Mouse (Mus musculus) lung, embryonic 15.5 days (tissue): ENCODE results near the gene Ate1. TPM values are rescaled to one million over a fixed set of nuclear protein-coding genes. Genes with fewer than 3 reads are reported as not detected.
A peak's percentile ranks its signal among the peaks of the same experiment; 100 is the strongest.

Source experiments
- ATAC-seq: fragments of 200-750 bp; cut with Nextera tagmentation; 2 replicates; pipeline ENCODE4 v1.8.0; 2017; ENCODE audit warnings: moderate number of reproducible peaks, borderline replicate concordance; ENCODE audit not compliant: low FRiP score, low TSS enrichment; ENCODE audit errors: extremely low read depth
- H3K27ac ChIP-seq: fragments of 300-500 bp; sonication (generic); 2 replicates; pipeline ENCODE4 v1.5.1; 2015; ENCODE audit warnings: moderate library complexity, mild to moderate bottlenecking, inconsistent platforms
- H3K27me3 ChIP-seq: fragments of 300-500 bp; sonication (generic); 2 replicates; pipeline ENCODE4 v1.6.1; 2015; ENCODE audit warnings: inconsistent platforms
- H3K36me3 ChIP-seq: fragments of 300-500 bp; sonication (generic); 2 replicates; pipeline ENCODE4 v1.6.1; 2015; ENCODE audit warnings: inconsistent platforms
- H3K4me1 ChIP-seq: fragments of 300-500 bp; sonication (generic); 2 replicates; pipeline ENCODE4 v1.6.1; 2015; ENCODE audit warnings: inconsistent platforms
- H3K4me2 ChIP-seq: fragments of 300-500 bp; sonication (generic); 2 replicates; pipeline ENCODE4 v1.6.1; 2015; ENCODE audit warnings: inconsistent platforms, mild to moderate bottlenecking, moderate library complexity
- H3K4me3 ChIP-seq: fragments of 300-500 bp; sonication (generic); 2 replicates; pipeline ENCODE4 v1.5.1; 2015; ENCODE audit warnings: mild to moderate bottlenecking, inconsistent platforms
- H3K9ac ChIP-seq: fragments of 300-500 bp; sonication (generic); 2 replicates; pipeline ENCODE4 v1.6.1; 2015; ENCODE audit warnings: inconsistent platforms
- H3K9me3 ChIP-seq: fragments of 300-500 bp; sonication (generic); 2 replicates; pipeline ENCODE4 v1.6.1; 2016; ENCODE audit warnings: inconsistent platforms
- WGBS: fragments of 180-500 bp; shearing (Covaris S2); methylation state at CpG from one replicate; pipeline ENCODE4 v1.1.7; 2015; 5-methylcytosine and 5-hydroxymethylcytosine counted together
- polyA plus RNA-seq: library from polyadenylated mRNA; unstranded; fragments of >200 nt; fragmentation: Nextera tagmentation; extraction: Ambion mirVana; gene quantifications from 2 replicates; pipeline ENCODE4 v1.2.1, GENCODE M21; 2015

Gene Ate1
- 65.1 and 67.5 TPM in 2 replicates for polyA plus RNA-seq

DNA sequence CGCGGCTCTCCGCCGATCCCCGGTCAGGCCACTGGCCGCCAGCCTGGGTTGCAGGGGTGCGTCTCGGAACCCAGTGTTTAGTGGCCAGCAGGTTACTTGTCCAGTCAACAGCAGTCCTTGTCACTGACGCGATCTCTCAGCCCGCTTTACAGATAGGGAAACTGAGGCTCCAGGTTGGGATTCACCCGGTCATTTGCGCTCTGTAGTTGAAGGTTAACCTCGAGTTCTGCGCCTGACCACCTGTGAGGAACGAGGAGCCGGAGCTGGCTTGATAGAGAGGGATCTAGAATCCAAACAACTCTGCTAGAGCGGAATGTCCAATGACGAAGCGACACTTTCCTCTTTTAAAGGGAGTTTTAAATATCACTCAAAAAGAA is at the start of gene Ate1:
Ate1 (minus strand) TSS at position 321 of the 377 bp plus-strand sequence.
- H3K36me3 ChIP-seq: no peaks in the 10 kb centered on the region
- H3K4me2 ChIP-seq: peak within 1 kb of the TSS; percentile 86
- ATAC-seq: no peak
- no peaks in the 10 kb centered on the region for H3K9me3 ChIP-seq
- H3K27ac ChIP-seq: peak within 1 kb of the TSS; percentile 98
- H3K27me3 ChIP-seq: no peaks in the 10 kb centered on the region
- 12% methylated on average over 20 of the region's 20 CpGs for WGBS
- peak within 1 kb of the TSS; percentile 98 for H3K9ac ChIP-seq
- peak within 1 kb of the TSS; percentile 88 for H3K4me3 ChIP-seq
- peaks cover 10% of the 10 kb centered on the region for H3K4me1 ChIP-seq

DNA sequence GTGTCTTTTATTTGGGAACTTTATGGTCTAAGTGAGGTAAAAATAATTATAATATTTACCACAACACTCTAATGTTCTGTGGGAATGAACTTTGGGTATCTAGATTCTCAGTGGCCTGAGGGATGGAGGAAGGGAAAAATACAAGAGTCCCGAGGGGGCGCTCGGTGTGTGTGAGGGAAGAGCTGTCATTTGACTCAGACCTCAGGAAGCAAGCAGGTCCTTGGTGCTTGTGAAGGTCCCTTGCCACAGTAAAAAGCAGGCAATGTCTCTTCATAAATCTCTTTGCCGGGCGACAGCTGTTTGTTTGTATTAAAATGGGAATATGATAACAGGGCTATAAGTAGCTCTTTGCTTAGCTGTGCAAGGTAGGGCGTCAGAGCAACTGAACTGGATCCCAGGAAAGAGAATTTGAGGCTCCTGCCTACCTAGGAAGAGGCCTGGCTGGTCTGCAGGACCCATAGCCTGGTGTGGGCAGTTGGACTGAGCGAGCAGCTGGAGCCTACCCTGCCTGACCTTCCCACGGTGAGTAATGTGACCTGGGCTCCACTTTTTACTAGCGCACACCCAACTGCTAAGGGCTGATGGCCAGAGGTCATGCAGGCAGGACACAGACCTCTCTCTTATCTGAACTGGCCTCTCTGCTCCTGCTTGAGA is 48.7 kb upstream of the Ate1 start:
- H3K27me3 ChIP-seq: no peaks in the 10 kb centered on the region
- H3K9ac ChIP-seq: no peak overlapping the region
- 27% methylated on average over 9 of the region's 9 CpGs for WGBS
- H3K36me3 ChIP-seq: no peaks in the 10 kb centered on the region
- no peaks in the 10 kb centered on the region for H3K9me3 ChIP-seq
- no peak for ATAC-seq
- H3K4me3 ChIP-seq: no peak overlapping the region
- no peak overlapping the region for H3K27ac ChIP-seq
- no peaks in the 10 kb centered on the region for H3K4me1 ChIP-seq
- no peak overlapping the region for H3K4me2 ChIP-seq

DNA sequence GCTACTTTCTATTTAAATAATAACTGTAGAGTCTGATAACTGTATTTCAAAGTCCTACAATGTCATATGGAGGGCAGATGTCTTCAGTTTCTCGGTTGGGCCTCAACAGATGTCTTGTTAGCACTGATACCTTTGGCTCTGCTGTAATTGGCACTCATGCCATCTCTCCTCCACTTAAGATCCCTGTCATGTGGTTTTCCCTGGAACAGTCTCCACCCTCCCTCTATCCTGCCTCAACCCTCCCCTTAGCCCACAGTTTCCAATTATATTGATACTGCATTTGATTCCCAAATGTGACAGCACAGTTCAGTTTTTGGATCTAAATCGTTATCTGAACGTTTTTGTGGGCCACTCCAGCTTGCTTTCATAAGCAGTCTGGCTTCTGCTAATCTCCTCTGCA is 44.4 kb upstream of the Ate1 start:
- H3K4me3 ChIP-seq: no peak overlapping the region
- H3K27me3 ChIP-seq: no peaks in the 10 kb centered on the region
- H3K36me3 ChIP-seq: no peaks in the 10 kb centered on the region
- H3K4me1 ChIP-seq: no peaks in the 10 kb centered on the region
- no peak overlapping the region for H3K27ac ChIP-seq
- WGBS: 54% methylated on average over 3 of the region's 3 CpGs
- H3K4me2 ChIP-seq: no peak overlapping the region
- H3K9me3 ChIP-seq: no peaks in the 10 kb centered on the region
- no peak for ATAC-seq
- H3K9ac ChIP-seq: no peak overlapping the region

DNA sequence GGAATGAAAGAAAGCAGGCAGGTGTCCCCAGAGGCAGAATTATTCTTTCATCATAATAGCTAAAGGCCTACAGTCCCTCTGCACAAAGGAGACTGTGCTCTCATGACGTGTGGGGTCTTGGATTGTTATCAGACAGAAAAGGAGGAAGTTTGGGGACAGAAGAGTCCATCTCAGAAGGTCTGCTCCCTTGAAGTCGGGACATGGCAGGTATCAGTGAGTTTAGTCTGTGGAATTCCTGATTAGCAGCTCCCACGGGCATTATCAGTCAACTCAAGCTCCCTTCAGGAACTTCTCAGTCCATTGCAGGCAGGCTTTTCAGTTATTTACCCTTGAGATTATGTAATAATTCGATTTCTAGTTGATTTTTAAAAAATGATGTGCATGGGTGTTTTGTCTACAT is 43.7 kb upstream of the Ate1 start:
- Histone ChIP-seq H3K4me2 (no peak overlapping the region), H3K27ac (no peak overlapping the region), H3K4me3 (no peak overlapping the region), H3K9me3 (no peaks in the 10 kb centered on the region), H3K9ac (no peak overlapping the region), H3K27me3 (no peaks in the 10 kb centered on the region), H3K4me1 (no peaks in the 10 kb centered on the region), H3K36me3 (no peaks in the 10 kb centered on the region)
- 43% methylated on average over 4 of the region's 4 CpGs for WGBS
- ATAC-seq: no peak

DNA sequence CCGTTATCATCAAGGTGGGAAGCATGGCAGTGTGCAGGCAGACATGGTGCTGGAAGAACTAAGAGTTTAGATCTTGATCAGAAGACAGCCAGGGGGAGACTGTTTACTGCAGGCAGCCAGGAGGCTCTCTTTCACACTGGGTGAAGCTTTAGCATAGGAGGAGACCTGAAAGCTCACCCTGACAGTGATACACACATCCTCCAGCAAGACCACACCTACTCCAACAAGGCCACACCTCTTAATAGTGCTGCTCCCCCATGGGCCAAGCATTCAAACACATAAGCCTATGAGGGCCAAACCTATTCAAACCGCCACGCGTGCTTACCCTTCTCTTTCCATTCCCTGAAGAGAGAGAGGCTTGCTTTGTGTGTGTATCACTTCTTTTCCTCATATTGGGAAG is 43.1 kb upstream of the Ate1 start:
- Histone ChIP-seq H3K27ac (no peak overlapping the region), H3K9ac (no peak overlapping the region), H3K36me3 (no peaks in the 10 kb centered on the region), H3K4me1 (0 out of 2 replicates have a peak, but pooled peaks cover 2% of the 10 kb centered on the region), H3K9me3 (no peaks in the 10 kb centered on the region), H3K4me2 (no peak overlapping the region), H3K27me3 (no peaks in the 10 kb centered on the region), H3K4me3 (no peak overlapping the region)
- ATAC-seq: no peak
- WGBS: 84% methylated on average over 4 of the region's 4 CpGs

DNA sequence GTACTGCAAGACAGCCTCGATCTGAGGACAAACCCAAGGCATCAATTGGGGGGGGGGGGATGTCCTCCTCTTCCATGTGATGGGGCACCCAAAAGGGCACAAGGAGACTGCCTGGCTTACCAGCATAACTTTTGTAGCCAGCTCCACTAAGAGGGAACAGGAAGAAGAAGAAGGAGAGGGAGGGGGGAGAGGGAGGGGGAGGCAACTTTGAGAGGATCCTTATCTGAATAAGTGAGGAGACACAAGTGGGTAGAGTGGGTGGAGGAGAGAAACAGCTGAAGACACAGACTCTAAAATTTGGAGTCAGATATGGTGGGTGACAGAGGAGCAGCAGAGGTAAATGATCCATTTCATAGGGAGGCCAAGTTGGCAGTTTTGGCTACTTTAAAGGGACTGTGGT is 40.8 kb upstream of the Ate1 start:
- H3K9ac ChIP-seq: no peak overlapping the region

DNA sequence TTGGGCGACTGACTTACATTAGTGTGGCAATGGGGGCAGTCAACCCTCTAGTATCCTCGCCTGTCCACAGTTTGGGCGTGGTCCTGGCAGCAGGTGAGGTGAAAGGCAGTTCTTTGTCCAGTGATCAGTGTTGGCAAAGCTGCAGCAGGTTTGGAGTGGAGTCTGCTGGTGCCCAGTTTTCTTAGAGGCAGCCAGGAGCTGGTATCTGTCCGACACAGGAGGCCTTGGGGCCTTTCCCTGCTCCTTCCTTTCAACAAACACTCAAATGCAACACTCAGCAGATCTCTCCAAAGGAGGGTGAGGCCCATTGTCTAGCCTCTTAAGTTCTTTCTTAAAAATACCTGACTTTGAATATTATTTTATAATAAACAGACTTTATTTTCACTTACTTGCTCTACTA is 38.4 kb upstream of the Ate1 start:
- Histone ChIP-seq H3K27ac (no peak overlapping the region), H3K4me3 (no peak overlapping the region), H3K4me1 (0 out of 2 replicates have a peak, but pooled peaks cover 2% of the 10 kb centered on the region), H3K9me3 (no peaks in the 10 kb centered on the region), H3K4me2 (no peak overlapping the region), H3K36me3 (no peaks in the 10 kb centered on the region), H3K27me3 (no peaks in the 10 kb centered on the region), H3K9ac (no peak overlapping the region)
- ATAC-seq: no peak
- WGBS: 50% methylated on average over 4 of the region's 4 CpGs

More for the DNA sequence above, 40.8 kb upstream of the Ate1 start:
- Histone ChIP-seq H3K27ac (no peak overlapping the region), H3K9me3 (no peaks in the 10 kb centered on the region), H3K27me3 (no peaks in the 10 kb centered on the region), H3K36me3 (no peaks in the 10 kb centered on the region), H3K4me2 (no peak overlapping the region), H3K4me1 (0 out of 2 replicates have a peak, but pooled peaks cover 2% of the 10 kb centered on the region), H3K4me3 (no peak overlapping the region)
- WGBS: 65% methylated on average over 1 of the region's 1 CpGs
- ATAC-seq: no peak

DNA sequence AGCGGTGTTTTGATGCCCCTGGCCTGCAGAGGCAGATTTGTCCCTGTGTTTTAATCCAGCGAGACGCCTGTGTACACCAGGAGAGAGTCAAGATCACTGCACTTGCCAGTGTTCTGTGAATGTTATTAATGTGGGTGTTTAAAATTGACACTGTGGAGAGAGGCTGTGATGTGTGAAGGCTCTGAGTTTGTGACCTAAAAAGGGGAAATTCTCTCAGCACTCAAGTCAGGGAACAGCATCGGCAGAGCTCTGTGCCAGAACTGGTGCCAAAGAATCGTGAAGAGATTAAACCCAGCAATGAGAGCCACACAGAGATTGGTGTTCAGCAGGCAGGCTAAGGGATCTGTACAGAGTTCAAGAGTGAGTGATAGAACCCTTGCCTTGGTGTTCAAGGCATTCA is 35.4 kb upstream of the Ate1 start:
- H3K4me3 ChIP-seq: no peak overlapping the region
- H3K9ac ChIP-seq: no peak overlapping the region
- no peaks in the 10 kb centered on the region for H3K27me3 ChIP-seq
- peak overlapping the region; percentile 26; the same call in 1 of the 2 replicates for H3K27ac ChIP-seq
- no peaks in the 10 kb centered on the region for H3K9me3 ChIP-seq
- H3K4me1 ChIP-seq: 0 out of 2 replicates have a peak, but pooled peaks cover 2% of the 10 kb centered on the region
- ATAC-seq: no peak
- 52% methylated on average over 5 of the region's 5 CpGs for WGBS
- no peaks in the 10 kb centered on the region for H3K36me3 ChIP-seq
- H3K4me2 ChIP-seq: no peak overlapping the region

DNA sequence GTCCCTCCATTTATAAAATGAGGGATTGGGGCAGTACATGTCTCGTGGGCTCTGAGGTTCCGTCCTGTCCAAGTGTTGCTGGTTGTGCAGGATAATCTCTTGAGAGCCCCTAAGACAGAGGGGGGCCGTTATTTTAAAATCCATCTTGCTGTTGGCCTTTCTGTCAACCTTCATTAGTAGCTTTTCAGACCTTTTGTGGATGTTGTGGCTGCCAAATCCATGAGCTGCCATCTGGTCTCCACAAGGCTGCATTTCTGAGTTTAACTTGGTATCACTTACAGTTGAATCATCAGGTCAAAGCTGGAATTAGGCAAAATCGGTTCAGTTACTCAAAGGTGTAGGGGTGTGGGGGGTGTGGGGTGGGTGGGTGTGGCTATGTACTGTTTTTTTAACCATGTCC is 33.2 kb upstream of the Ate1 start:
- H3K27ac ChIP-seq: no peak overlapping the region
- no peaks in the 10 kb centered on the region for H3K36me3 ChIP-seq
- H3K9ac ChIP-seq: no peak overlapping the region
- no peak overlapping the region for H3K4me2 ChIP-seq
- no peak for ATAC-seq
- no peak overlapping the region for H3K4me3 ChIP-seq
- 0 out of 2 replicates have a peak, but pooled peaks cover under 1% of the 10 kb centered on the region for H3K4me1 ChIP-seq
- 70% methylated on average over 4 of the region's 4 CpGs for WGBS
- no peaks in the 10 kb centered on the region for H3K9me3 ChIP-seq
- no peaks in the 10 kb centered on the region for H3K27me3 ChIP-seq

DNA sequence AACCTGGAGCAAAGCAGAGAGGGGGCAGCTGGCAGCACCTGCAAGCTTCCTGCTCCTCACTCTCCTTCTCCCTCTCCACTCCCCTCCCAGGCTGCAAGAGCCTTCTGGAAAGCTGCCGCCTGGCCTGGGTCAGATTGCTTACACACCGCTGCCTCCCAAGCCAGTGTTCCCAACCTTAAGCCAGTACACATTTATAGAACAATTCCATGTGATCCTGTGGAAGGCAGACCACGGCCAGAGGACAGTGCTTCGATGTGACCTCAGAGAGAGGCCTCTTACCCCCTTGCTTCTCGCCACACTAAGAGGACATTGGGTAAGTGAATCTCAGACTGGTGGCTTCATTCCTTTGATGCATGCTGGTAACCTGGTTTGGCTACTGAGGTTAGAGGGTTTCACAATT is 32.6 kb upstream of the Ate1 start:
- no peak overlapping the region for H3K27ac ChIP-seq

DNA sequence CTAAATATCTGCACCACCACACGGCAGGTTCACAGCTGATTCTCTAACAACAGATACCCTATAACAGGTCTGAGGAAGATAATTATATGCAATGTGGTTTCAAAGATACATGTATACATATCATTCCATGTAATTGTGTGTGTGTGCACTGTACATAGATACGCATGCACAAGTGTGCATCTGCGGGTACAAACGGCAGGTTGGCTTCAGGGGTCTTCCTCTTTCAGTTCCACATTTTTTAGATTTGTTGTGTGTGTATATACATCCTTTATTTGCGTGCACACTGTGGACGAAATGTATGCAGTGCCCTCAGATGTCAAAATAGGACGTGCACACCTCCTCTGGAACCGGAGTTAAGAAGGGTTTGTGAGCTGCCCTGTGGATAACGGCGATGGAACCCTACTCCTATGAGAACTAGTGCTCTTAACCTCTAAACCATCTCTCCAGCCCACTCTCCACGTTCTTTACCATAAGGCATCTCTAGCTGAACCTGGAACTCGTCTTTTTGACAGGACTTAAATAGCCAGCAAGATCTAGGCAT is 27.5 kb upstream of the Ate1 start:
- Histone ChIP-seq H3K4me2 (peak overlapping the region; percentile 80), H3K4me1 (peaks cover 10% of the 10 kb centered on the region), H3K9me3 (no peaks in the 10 kb centered on the region), H3K27me3 (no peaks in the 10 kb centered on the region), H3K27ac (no peak overlapping the region), H3K36me3 (peaks cover 19% of the 10 kb centered on the region), H3K4me3 (peak overlapping the region; percentile 99), H3K9ac (0 out of 2 replicates have a peak overlapping the region, but pooled peaks have one; percentile 98)
- no peak for ATAC-seq
- WGBS: 80% methylated on average over 12 of the region's 12 CpGs

More for the DNA sequence above, 32.6 kb upstream of the Ate1 start:
- no peak overlapping the region for H3K9ac ChIP-seq
- ATAC-seq: no peak
- no peaks in the 10 kb centered on the region for H3K36me3 ChIP-seq
- H3K27me3 ChIP-seq: no peaks in the 10 kb centered on the region
- H3K9me3 ChIP-seq: no peaks in the 10 kb centered on the region
- no peak overlapping the region for H3K4me2 ChIP-seq
- H3K4me3 ChIP-seq: no peak overlapping the region
- WGBS: 55% methylated on average over 5 of the region's 5 CpGs
- H3K4me1 ChIP-seq: no peaks in the 10 kb centered on the region

DNA sequence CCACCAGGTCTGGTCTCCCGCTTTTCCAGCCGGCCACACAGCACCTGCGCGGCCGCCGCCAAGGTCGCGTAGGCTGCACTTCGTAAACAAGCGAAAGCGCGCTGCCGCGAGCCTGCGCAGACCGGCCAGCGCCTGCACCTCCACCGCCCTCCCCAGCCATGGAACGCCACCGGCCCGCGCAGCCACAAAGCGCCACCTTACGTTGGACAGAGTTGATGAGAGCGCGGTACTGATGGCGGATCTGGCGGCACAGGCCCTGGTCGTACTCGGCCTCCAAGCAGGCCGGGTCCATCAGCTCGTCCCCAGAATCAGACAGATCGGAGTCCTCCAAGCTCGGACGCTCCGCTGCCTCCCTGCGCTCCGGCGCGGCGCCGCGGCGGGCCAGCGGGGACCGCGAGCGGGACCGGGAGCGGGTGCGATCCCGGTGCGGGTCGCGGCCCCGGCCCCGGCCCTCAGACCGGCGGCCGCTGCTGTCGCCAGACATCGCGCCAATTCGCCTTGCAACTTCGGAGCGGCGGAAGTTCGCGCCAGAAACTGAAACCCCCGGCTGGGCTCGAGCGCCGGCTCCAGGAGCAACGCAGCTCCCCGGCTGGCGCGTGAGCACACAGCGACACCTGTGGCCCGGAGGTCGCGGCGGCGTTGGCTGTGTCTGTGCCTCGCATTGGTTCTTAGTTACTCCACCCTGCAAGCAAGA is 26.8 kb upstream of the Ate1 start:
- H3K4me3 ChIP-seq: peak overlapping the region; percentile 99
- peak; percentile 95 for ATAC-seq
- WGBS: under 1% methylated on average over 84 of the region's 84 CpGs

More for the DNA sequence above, 26.8 kb upstream of the Ate1 start:
- peak overlapping the region; percentile 99 for H3K27ac ChIP-seq
- H3K27me3 ChIP-seq: no peaks in the 10 kb centered on the region
- H3K4me1 ChIP-seq: peaks cover 10% of the 10 kb centered on the region
- H3K4me2 ChIP-seq: peak overlapping the region; percentile 80
- H3K9ac ChIP-seq: peak overlapping the region; percentile 98
- H3K9me3 ChIP-seq: no peaks in the 10 kb centered on the region
- H3K36me3 ChIP-seq: peaks cover 27% of the 10 kb centered on the region
